ENCODE assay signal across 14 mouse cellular contexts in genomic region chrX:11861892-11862291, GRCm38 (mm10).
DNase-seq lines count a peak whose midpoint lies in the region; ATAC-seq and TF ChIP-seq lines count a peak whose summit lies in the region.
"Had no signal": no experiment of that assay in that cellular context is flagged by ENCODE, and none has a peak within 500 bp of the region (broad histone marks: within the 10 kb centered on the region; RNA-seq: fewer than 3 reads in every experiment).

No protein-coding gene starts in this region.

- H3K4me2 ChIP-seq in neural tube, embryonic 11.5 days (ENCODE audit: low read depth), result no peak overlapping the region
- H3K4me2 ChIP-seq in neural tube, embryonic 15.5 days, result no peak overlapping the region
- no peak overlapping the region for H3K4me2 ChIP-seq in stomach, postnatal 0 days (replicated peaks; ENCODE audit: low read depth)

- H3K9me3 ChIP-seq in heart, embryonic 10.5 days, result no peaks in the 10 kb centered on the region
- H3K9me3 ChIP-seq in neural tube, embryonic 11.5 days (ENCODE audit: control insufficient read depth, low read length), result no peaks in the 10 kb centered on the region
- no peaks in the 10 kb centered on the region for H3K9me3 ChIP-seq in neural tube, embryonic 15.5 days (replicated peaks)
- H3K9me3 ChIP-seq in limb, embryonic 10.5 days (replicated peaks), result no peaks in the 10 kb centered on the region
- no peaks in the 10 kb centered on the region for H3K9me3 ChIP-seq in stomach, postnatal 0 days (ENCODE audit: control insufficient read depth, low read length)

- H3K27me3 ChIP-seq in heart, embryonic 10.5 days (ENCODE audit: insufficient read depth, poor library complexity, severe bottlenecking), result peaks cover 80% of the 10 kb centered on the region; the same call in 1 of the 2 replicates
- H3K27me3 ChIP-seq in neural tube, embryonic 11.5 days (ENCODE audit: control insufficient read depth, insufficient read depth, low read length), result peaks cover 6% of the 10 kb centered on the region; the same call in 1 of the 2 replicates
- peaks cover 23% of the 10 kb centered on the region for H3K27me3 ChIP-seq in neural tube, embryonic 15.5 days (replicated peaks)
- H3K27me3 ChIP-seq in limb, embryonic 10.5 days (ENCODE audit: low read depth, poor library complexity, severe bottlenecking), result peaks cover 100% of the 10 kb centered on the region
- H3K27me3 ChIP-seq in stomach, postnatal 0 days (ENCODE audit: control insufficient read depth, insufficient read depth, low read length), result no peaks in the 10 kb centered on the region

- no peaks in the 10 kb centered on the region for H3K36me3 ChIP-seq in heart, embryonic 10.5 days
- no peaks in the 10 kb centered on the region for H3K36me3 ChIP-seq in neural tube, embryonic 11.5 days (ENCODE audit: control insufficient read depth, insufficient read depth, low read length)
- no peaks in the 10 kb centered on the region for H3K36me3 ChIP-seq in neural tube, embryonic 15.5 days
- H3K36me3 ChIP-seq in limb, embryonic 10.5 days, result no peaks in the 10 kb centered on the region
- no peaks in the 10 kb centered on the region for H3K36me3 ChIP-seq in stomach, postnatal 0 days (ENCODE audit: control insufficient read depth, insufficient read depth, low read length)

- WGBS in heart, embryonic 10.5 days, result 17% methylated on average over 8 of the region's 8 CpGs
- 11% methylated on average over 8 of the region's 8 CpGs for WGBS in neural tube, embryonic 11.5 days
- 24% methylated on average over 8 of the region's 8 CpGs for WGBS in neural tube, embryonic 15.5 days
- WGBS in limb, embryonic 10.5 days, result 11% methylated on average over 8 of the region's 8 CpGs
- WGBS in stomach, postnatal 0 days, result 47% methylated on average over 7 of the region's 8 CpGs

- DNase-seq in heart, embryonic 10.5 days (ENCODE audit: low spot score), result no peak
- DNase-seq in heart, adult 18-20 months, result no peak
- peak; percentile 41 for DNase-seq in neural tube, embryonic 11.5 days (ENCODE audit: low spot score)
- peak; percentile 51 for DNase-seq in limb, embryonic 10.5 days (ENCODE audit: low spot score)
- peak; percentile 18 for DNase-seq in stomach, postnatal 0 days (ENCODE audit: low spot score)
- no peak for DNase-seq in ovary, postnatal 10 days (ENCODE audit: low spot score)
- no peak for DNase-seq in c-Kit-positive CD71-positive TER-119-positive erythroid progenitor cells, embryonic 14.5 days (ENCODE audit: low spot score)
- DNase-seq: B cell, adult 2 months; heart, postnatal 10 days; kidney, adult 18-20 months; liver; thymus, adult 2 months had no signal

- H3K27ac ChIP-seq in heart, embryonic 10.5 days, result 0 out of 2 replicates have a peak overlapping the region, but pooled peaks have one; percentile 42
- H3K27ac ChIP-seq in neural tube, embryonic 11.5 days (ENCODE audit: low read depth, low read length), result no peak overlapping the region
- H3K27ac ChIP-seq in neural tube, embryonic 15.5 days (replicated peaks), result no peak overlapping the region
- no peak overlapping the region for H3K27ac ChIP-seq in limb, embryonic 10.5 days
- no peak overlapping the region for H3K27ac ChIP-seq in stomach, postnatal 0 days (replicated peaks)

- peaks cover 12% of the 10 kb centered on the region for H3K4me1 ChIP-seq in heart, embryonic 10.5 days
- H3K4me1 ChIP-seq in neural tube, embryonic 11.5 days (ENCODE audit: control insufficient read depth, insufficient read depth, low read length), result no peaks in the 10 kb centered on the region; the same call in 1 of the 2 replicates
- peaks cover 16% of the 10 kb centered on the region for H3K4me1 ChIP-seq in neural tube, embryonic 15.5 days
- peaks cover 14% of the 10 kb centered on the region for H3K4me1 ChIP-seq in limb, embryonic 10.5 days
- H3K4me1 ChIP-seq in stomach, postnatal 0 days (replicated peaks; ENCODE audit: control insufficient read depth, insufficient read depth), result no peaks in the 10 kb centered on the region

- no peak overlapping the region for H3K4me3 ChIP-seq in heart, embryonic 10.5 days
- no peak overlapping the region for H3K4me3 ChIP-seq in neural tube, embryonic 11.5 days (ENCODE audit: low read depth, low read length)
- no peak overlapping the region for H3K4me3 ChIP-seq in neural tube, embryonic 15.5 days (replicated peaks)
- H3K4me3 ChIP-seq in limb, embryonic 10.5 days, result no peak overlapping the region
- H3K4me3 ChIP-seq in stomach, postnatal 0 days (ENCODE audit: low read depth, low read length), result no peak overlapping the region

- TF ChIP-seq CTCF in stomach, postnatal 0 days (IDR thresholded peaks at IDR 0.05; ENCODE audit: low read depth), result no peak

- no peak overlapping the region for H3K9ac ChIP-seq in neural tube, embryonic 11.5 days (ENCODE audit: low read length)
- H3K9ac ChIP-seq in neural tube, embryonic 15.5 days (replicated peaks), result no peak overlapping the region
- H3K9ac ChIP-seq in stomach, postnatal 0 days (ENCODE audit: low read length), result no peak overlapping the region

- ATAC-seq in neural tube, embryonic 11.5 days (ENCODE audit: insufficient read depth, low FRiP score, low TSS enrichment), result no peak
- ATAC-seq in neural tube, embryonic 15.5 days (ENCODE audit: low FRiP score), result no peak
- ATAC-seq in stomach, postnatal 0 days (ENCODE audit: low FRiP score, low TSS enrichment), result no peak
- ATAC-seq: lung, postnatal 0 days had no signal

- no peak for TF ChIP-seq EP300 in stomach, postnatal 0 days (optimal IDR thresholded peaks at IDR 0.05)

Comparison
In these comparisons a context has a peak if more than half of its experiments do, and no peak if none do; other contexts are left out.
1. DNase-seq: peak in neural tube, embryonic 11.5 days (single experiment), limb, embryonic 10.5 days (single experiment) and stomach, postnatal 0 days (single experiment); none in heart, embryonic 10.5 days (single experiment), heart, adult 18-20 months (0 of 2), ovary, postnatal 10 days (single experiment) and c-Kit-positive CD71-positive TER-119-positive erythroid progenitor cells, embryonic 14.5 days (single experiment).